Mouse (Mus musculus) lung, postnatal 0 days (tissue): Measurements from ENCODE around the gene Baiap2l2.

Experiments
- CTCF ChIP-seq: IDR thresholded peaks from 2 replicates; pipeline ENCODE4 v1.5.1; 2016; ENCODE audit warnings: antibody characterized with exemption, mild to moderate bottlenecking
- EP300 ChIP-seq: IDR thresholded peaks from 2 replicates; pipeline ENCODE4 v1.6.1; 2016; ENCODE audit warnings: antibody characterized with exemption, mild to moderate bottlenecking, control low read depth

- TF ChIP-seq CTCF: no peak
- TF ChIP-seq EP300: no peak
Observed at GRCm38 (mm10) chr15:79321733-79322190, 36.4 kb upstream of the Baiap2l2 start.
